Comparison of ENCODE assay signal across 12 mouse cellular contexts in the genomic region with DNA sequence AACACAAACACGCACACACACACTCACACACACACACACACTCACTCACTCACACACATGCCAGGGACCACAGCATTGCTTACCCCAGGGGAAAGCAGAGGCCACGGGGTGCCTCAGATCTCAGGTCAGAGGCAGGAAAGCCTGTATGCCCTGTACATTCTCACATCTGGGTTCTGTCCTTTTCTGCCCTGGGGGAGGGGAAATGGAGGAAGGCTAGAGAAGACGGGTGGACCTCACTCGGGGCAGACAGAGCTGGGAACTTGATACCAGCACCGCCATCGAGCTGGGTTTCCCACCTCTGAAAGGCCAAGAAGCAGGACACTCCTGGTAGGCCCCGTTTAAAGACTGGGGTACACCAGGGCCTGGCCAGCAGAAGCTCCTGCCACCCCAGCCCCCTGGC. TPM values are rescaled to one million over a fixed set of nuclear protein-coding genes. Genes with fewer than 3 reads are reported as not detected.
A peak's percentile ranks its signal among the peaks of the same experiment; 100 is the strongest.
DNase-seq lines count a peak whose midpoint lies in the region; ATAC-seq lines count a peak whose summit lies in the region.
"Had no signal": no experiment of that assay in that cellular context is flagged by ENCODE, and none has a peak within 500 bp of the region (broad histone marks: within the 10 kb centered on the region; RNA-seq: fewer than 3 reads in every experiment).

No protein-coding gene starts in this region.

- no peak overlapping the region for H3K4me3 ChIP-seq in hindbrain, embryonic 10.5 days
- no peak overlapping the region for H3K4me3 ChIP-seq in hindbrain, embryonic 14.5 days (replicated peaks; ENCODE audit: low read length)

- H3K9me3 ChIP-seq in hindbrain, embryonic 10.5 days, result no peaks in the 10 kb centered on the region
- H3K9me3 ChIP-seq in hindbrain, embryonic 14.5 days (ENCODE audit: control insufficient read depth, low read length), result no peaks in the 10 kb centered on the region

- H3K4me2 ChIP-seq in hindbrain, embryonic 14.5 days (replicated peaks), result no peak overlapping the region
- H3K4me2 ChIP-seq: liver, embryonic 11.5 days had no signal

- H3K4me1 ChIP-seq in hindbrain, embryonic 10.5 days (replicated peaks), result peaks cover 75% of the 10 kb centered on the region
- peaks cover 52% of the 10 kb centered on the region for H3K4me1 ChIP-seq in hindbrain, embryonic 14.5 days (replicated peaks; ENCODE audit: control insufficient read depth, insufficient read depth, low read length)

- ATAC-seq in hindbrain, embryonic 14.5 days (ENCODE audit: low FRiP score), result no peak
- ATAC-seq: intestine, embryonic 16.5 days had no signal

- DNase-seq in adrenal gland, adult (ENCODE audit: inconsistent age in 2 of 2, low spot score in 1 of 2), result peak; percentile 14 to 51
- DNase-seq in adrenal gland, adult 8-10 months, result no peak
- DNase-seq in hindbrain, embryonic 10.5 days (ENCODE audit: low spot score), result peak; percentile 36
- DNase-seq in hindbrain, embryonic 14.5 days (ENCODE audit: low spot score), result no peak
- DNase-seq in embryo, embryonic 10 days (ENCODE audit: low spot score), result peak; percentile 43
- peak; percentile 18 for DNase-seq in kidney, postnatal 10 days
- DNase-seq in ovary, postnatal 14 days (ENCODE audit: low spot score), result no peak
- DNase-seq in lung, postnatal 10 days, result no peak
- DNase-seq: cerebellum, adult 8-10 months; gastrocnemius, postnatal 36 days had no signal

- peak overlapping the region; percentile 89 for H3K27ac ChIP-seq in hindbrain, embryonic 10.5 days
- H3K27ac ChIP-seq in hindbrain, embryonic 14.5 days, result no peak overlapping the region; the same call in 1 of the 2 replicates

- 48% methylated on average over 7 of the region's 7 CpGs for WGBS in hindbrain, embryonic 10.5 days
- 63% methylated on average over 7 of the region's 7 CpGs for WGBS in hindbrain, embryonic 14.5 days

- H3K36me3 ChIP-seq in hindbrain, embryonic 10.5 days, result peaks cover 21% of the 10 kb centered on the region
- peaks cover 16% of the 10 kb centered on the region; the same call in 1 of the 2 replicates for H3K36me3 ChIP-seq in hindbrain, embryonic 14.5 days (replicated peaks; ENCODE audit: control insufficient read depth, insufficient read depth)

- H3K27me3 ChIP-seq in hindbrain, embryonic 10.5 days (ENCODE audit: insufficient read depth, poor library complexity, severe bottlenecking), result peaks cover 42% of the 10 kb centered on the region
- H3K27me3 ChIP-seq in hindbrain, embryonic 14.5 days (ENCODE audit: control insufficient read depth, insufficient read depth, low read length), result no peaks in the 10 kb centered on the region

- H3K9ac ChIP-seq in hindbrain, embryonic 14.5 days, result no peak overlapping the region

RNA-seq across cellular contexts. Expression of a gene that starts 33.2 kb away (rescaled TPM):
- total RNA-seq in adrenal gland, adult 8-10 months (2022), result 10 to 100 TPM; 28.2 to 60.1 (median 36.1) TPM
- polyA plus RNA-seq in hindbrain, embryonic 10.5 days (2016; fragmentation: Nextera tagmentation; extraction: Ambion mirVana), result 5.3 and 6.2 TPM in 2 replicates
- 4.0 and 4.1 TPM in 2 replicates for polyA plus RNA-seq in hindbrain, embryonic 14.5 days (2014; fragmentation: Nextera tagmentation; extraction: Ambion mirVana)

RNA-seq across cellular contexts. Expression of a gene that starts 52.5 kb away (rescaled TPM):
- total RNA-seq in adrenal gland, adult 8-10 months (2022), result 10 to 100 TPM; 51.1 to 58.4 (median 54.2) TPM
- polyA plus RNA-seq in hindbrain, embryonic 10.5 days (2016; fragmentation: Nextera tagmentation; extraction: Ambion mirVana), result 84.4 and 101 TPM in 2 replicates
- polyA plus RNA-seq in hindbrain, embryonic 14.5 days (2014; fragmentation: Nextera tagmentation; extraction: Ambion mirVana), result 113 and 117 TPM in 2 replicates

Comparison
In these comparisons a context has a peak if more than half of its experiments do, and no peak if none do; other contexts are left out.
1. DNase-seq: peak in adrenal gland, adult (2 of 2), hindbrain, embryonic 10.5 days (single experiment), embryo, embryonic 10 days (single experiment) and kidney, postnatal 10 days (single experiment); none in adrenal gland, adult 8-10 months (single experiment), hindbrain, embryonic 14.5 days (single experiment), ovary, postnatal 14 days (single experiment) and lung, postnatal 10 days (single experiment).